Mouse (Mus musculus) effector memory CD4-positive, alpha-beta T cell, adult 5 months (primary cell): ENCODE measurements around the gene Nudt15. TPM values are rescaled to one million over a fixed set of nuclear protein-coding genes. Genes with fewer than 3 reads are reported as not detected.

Experiments
- polyA plus RNA-seq: library from polyadenylated mRNA; unstranded; fragments of 100-300 nt; shearing (Covaris generic); gene quantifications from one replicate; pipeline ENCODE4 v1.2.1, GENCODE M21; 2017

Gene Nudt15
- 7.2 TPM for polyA plus RNA-seq

GRCm38 (mm10) chr14:73548051-73548450 is at the start of gene Nudt15:
Gene Nudt15, minus strand, starts transcription at chr14:73548242.

GRCm38 (mm10) chr14:73524766-73525448 is 23.1 kb downstream of the Nudt15 start, which contains the start of gene Sucla2:
Gene Sucla2, plus strand, starts transcription at chr14:73525319.

GRCm38 (mm10) chr14:73509765-73510423 is 38.1 kb downstream of the Nudt15 start, which contains the start of gene Med4:
Gene Med4, plus strand, starts transcription at chr14:73510025.

Other genes starting within 250 kb of the Nudt15 start
- gene Rb1, start 222.4 kb downstream of the Nudt15 start, polyA plus RNA-seq, result 70.8 TPM
- gene Itm2b, start 163.0 kb downstream of the Nudt15 start, polyA plus RNA-seq, result 1,239 TPM
- 69.0 TPM for gene Med4, start 38.2 kb downstream of the Nudt15 start, polyA plus RNA-seq
- gene Sucla2, start 22.9 kb downstream of the Nudt15 start, polyA plus RNA-seq, result 53.7 TPM
- gene Gm21750, start 113.0 kb upstream of the Nudt15 start, polyA plus RNA-seq, result not detected